Mouse (Mus musculus) forebrain, embryonic 14.5 days (tissue): ENCODE data around the gene Slc25a30. TPM values are rescaled to one million over a fixed set of nuclear protein-coding genes. Genes with fewer than 3 reads are reported as not detected.

ENCODE experiments used
- ATAC-seq: fragments of 200-750 bp; cut with Nextera tagmentation; 2 replicates; pipeline ENCODE4 v1.8.0; 2017; ENCODE audit warnings: mild to moderate bottlenecking, moderate library complexity
- DNase-seq: peaks from one replicate; pipeline ENCODE4 v3.0.0-alpha.2; 2015; ENCODE audit warnings: low spot score
- H3K27ac ChIP-seq: fragments of 300-500 bp; sonication (generic); 2 replicates; pipeline ENCODE4 v1.5.1; 2014; ENCODE audit warnings: low read depth, mild to moderate bottlenecking, control low read depth, low read length, moderate library complexity
- H3K27me3 ChIP-seq: fragments of 300-500 bp; sonication (generic); replicated peaks from 2 replicates; pipeline ENCODE4 v1.6.1; 2014; ENCODE audit warnings: low read length, control low read depth, mixed read lengths; ENCODE audit not compliant: control insufficient read depth, insufficient read depth
- H3K36me3 ChIP-seq: fragments of 300-500 bp; sonication (generic); 2 replicates; pipeline ENCODE4 v1.6.1; 2014; ENCODE audit warnings: low read length, control low read depth; ENCODE audit not compliant: control insufficient read depth, insufficient read depth
- H3K4me1 ChIP-seq: fragments of 300-500 bp; sonication (generic); 2 replicates; pipeline ENCODE4 v1.6.1; 2014; ENCODE audit warnings: antibody characterized with exemption, low read length, control low read depth; ENCODE audit not compliant: control insufficient read depth, insufficient read depth
- H3K4me2 ChIP-seq: fragments of 300-500 bp; sonication (generic); 2 replicates; pipeline ENCODE4 v1.6.1; 2014; ENCODE audit warnings: mild to moderate bottlenecking, control low read depth, low read length
- H3K4me3 ChIP-seq: fragments of 300-500 bp; sonication (generic); 2 replicates; pipeline ENCODE4 v1.5.1; 2014; ENCODE audit warnings: low read depth, low read length, control low read depth
- H3K9ac ChIP-seq: fragments of 300-500 bp; sonication (generic); 2 replicates; pipeline ENCODE4 v1.6.1; 2014; ENCODE audit warnings: mild to moderate bottlenecking, low read length, control low read depth, moderate library complexity
- H3K9me3 ChIP-seq: fragments of 300-500 bp; sonication (generic); replicated peaks from 2 replicates; pipeline ENCODE4 v1.6.1; 2016; ENCODE audit warnings: low read length, control low read depth, mixed read lengths; ENCODE audit not compliant: control insufficient read depth
- WGBS: fragments of 180-500 bp; shearing (Covaris S2); extraction: QIAGEN DNeasy Blood & Tissue Kit; methylation state at CpG from one replicate; pipeline ENCODE4 v1.1.7; 2014; 5-methylcytosine and 5-hydroxymethylcytosine counted together
- polyA plus RNA-seq: library from polyadenylated mRNA; unstranded; fragments of >200 nt; fragmentation: Nextera tagmentation; extraction: Ambion mirVana; gene quantifications from 2 replicates; pipeline ENCODE4 v1.2.1, GENCODE M21; 2014

Slc25a30 gene
- polyA plus RNA-seq, 1 experiment from 2014 or later: 11.6 TPM

DNA sequence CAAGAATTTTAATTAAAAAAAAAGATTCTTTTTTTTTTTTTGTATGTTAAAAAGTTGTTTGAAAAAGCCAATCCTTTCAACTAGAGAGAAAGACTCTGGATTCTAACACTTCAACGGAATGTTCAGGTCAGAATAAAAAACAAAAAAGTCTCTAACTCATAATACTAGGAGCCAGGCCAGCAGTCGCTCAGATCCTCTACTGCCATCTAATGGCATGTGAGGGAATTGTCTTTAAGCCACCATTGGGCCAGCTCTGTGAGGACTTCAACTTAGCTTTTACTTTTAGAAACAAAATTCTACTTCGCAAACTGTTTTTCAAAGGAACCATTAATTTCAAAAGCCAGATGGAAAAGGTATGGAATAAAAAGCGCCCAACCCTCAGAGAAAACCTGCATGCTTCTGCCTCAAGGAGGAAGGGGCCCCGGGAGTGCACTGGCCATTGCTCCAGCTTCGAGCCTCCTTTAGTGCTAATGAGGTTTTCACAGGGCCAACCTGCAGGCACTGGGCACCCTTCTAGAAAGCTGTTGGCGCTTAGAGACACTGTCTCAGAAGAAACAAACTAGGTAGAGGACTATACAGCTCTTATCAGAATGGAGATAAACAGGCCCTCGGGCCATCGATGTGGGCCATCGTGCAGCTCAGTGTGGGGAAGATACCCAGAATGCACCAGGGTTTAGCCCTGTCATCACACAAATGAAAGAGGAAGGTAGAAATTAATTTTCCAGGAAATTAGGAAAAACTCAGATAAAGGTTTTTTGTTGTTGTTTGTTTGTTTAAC is 25.6 kb downstream of the Slc25a30 start:
- 64% methylated on average over 10 of the region's 10 CpGs for WGBS
- Histone ChIP-seq H3K4me1 (no peaks in the 10 kb centered on the region), H3K36me3 (peaks cover 23% of the 10 kb centered on the region), H3K27me3 (peaks cover 3% of the 10 kb centered on the region; the same call in 1 of the 2 replicates), H3K27ac (no peak overlapping the region), H3K9ac (no peak overlapping the region), H3K4me2 (no peak overlapping the region), H3K4me3 (no peak overlapping the region), H3K9me3 (no peaks in the 10 kb centered on the region)
- ATAC-seq (no peak; the same call in 1 of the 2 replicates), DNase-seq (peak; percentile 69)

DNA sequence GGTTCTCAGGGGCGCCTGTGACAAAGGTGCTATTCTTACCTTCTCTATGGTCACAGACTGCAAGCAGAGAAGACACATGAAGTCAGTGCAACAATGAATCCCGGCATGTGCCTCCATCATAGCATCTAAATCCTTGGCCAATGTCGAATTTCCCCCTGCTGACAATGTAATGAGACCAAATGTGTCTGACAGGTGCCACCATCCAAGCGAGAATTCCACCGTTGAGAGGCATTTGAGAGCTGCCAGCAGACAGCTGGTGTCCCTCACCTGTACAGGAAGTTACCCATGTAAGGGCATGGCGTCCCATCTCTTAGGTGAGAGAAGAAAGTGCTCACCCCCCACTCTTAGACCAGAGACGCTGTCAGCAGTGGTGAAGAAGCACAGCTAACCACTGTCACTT is 28.4 kb downstream of the Slc25a30 start:
- ATAC-seq (no peak), DNase-seq (no peak)
- no peak overlapping the region for H3K4me2 ChIP-seq
- 80% methylated on average over 7 of the region's 7 CpGs for WGBS
- H3K4me1 ChIP-seq: peaks cover 3% of the 10 kb centered on the region; the same call in 1 of the 2 replicates
- H3K4me3 ChIP-seq: no peak overlapping the region
- no peaks in the 10 kb centered on the region for H3K9me3 ChIP-seq
- peaks cover 15% of the 10 kb centered on the region for H3K36me3 ChIP-seq
- H3K9ac ChIP-seq: no peak overlapping the region
- peaks cover 6% of the 10 kb centered on the region; the same call in 1 of the 2 replicates for H3K27me3 ChIP-seq
- H3K27ac ChIP-seq: no peak overlapping the region

DNA sequence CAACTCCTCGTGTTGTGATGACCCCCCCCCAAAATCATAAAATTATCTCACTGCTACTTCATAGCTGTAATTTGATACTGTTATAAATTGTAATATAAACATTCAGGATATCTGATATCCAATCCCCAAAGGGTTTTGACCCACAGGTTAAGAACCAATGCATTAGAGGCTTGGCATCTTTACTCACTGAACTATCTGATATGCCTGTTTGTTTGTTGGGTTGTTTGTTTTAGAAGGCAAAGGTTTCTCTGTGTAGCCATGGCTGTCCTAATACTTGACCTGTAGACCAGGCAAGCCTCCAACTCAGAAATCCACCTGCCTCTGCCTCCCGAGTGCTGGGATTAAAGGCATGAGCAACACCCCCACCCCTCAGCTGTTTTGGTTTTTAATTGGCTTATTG is 29.0 kb downstream of the Slc25a30 start:
- Histone ChIP-seq H3K27me3 (peaks cover 6% of the 10 kb centered on the region; the same call in 1 of the 2 replicates), H3K4me2 (no peak overlapping the region), H3K4me1 (peaks cover 9% of the 10 kb centered on the region), H3K4me3 (no peak overlapping the region), H3K9ac (no peak overlapping the region), H3K36me3 (peaks cover 14% of the 10 kb centered on the region), H3K9me3 (no peaks in the 10 kb centered on the region), H3K27ac (no peak overlapping the region)
- DNase-seq (no peak), ATAC-seq (no peak)
- WGBS: 83% methylated on average over 2 of the region's 2 CpGs

DNA sequence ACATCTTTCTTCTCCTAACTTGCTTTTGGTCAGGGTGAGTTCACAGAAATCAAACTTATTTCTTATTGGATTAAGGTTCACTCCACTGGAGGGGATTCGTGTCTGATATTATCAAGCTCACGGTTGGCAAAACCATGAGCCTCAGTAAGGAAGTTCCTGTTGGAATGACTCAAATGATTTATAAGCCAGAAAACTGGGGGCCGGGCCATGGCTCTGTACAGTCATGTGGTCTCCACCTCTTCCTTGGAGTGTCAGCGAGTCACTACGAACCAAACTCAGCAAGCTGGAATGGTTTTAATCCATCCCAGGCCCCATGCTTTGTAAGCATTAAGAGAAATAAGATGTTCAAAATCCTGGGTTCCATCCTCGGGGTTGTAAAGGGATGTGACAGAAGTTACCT is 29.9 kb downstream of the Slc25a30 start:
- H3K36me3 ChIP-seq: peaks cover 5% of the 10 kb centered on the region
- H3K9ac ChIP-seq: no peak overlapping the region
- no peak overlapping the region for H3K27ac ChIP-seq
- WGBS: 94% methylated on average over 6 of the region's 6 CpGs
- no peak overlapping the region for H3K4me2 ChIP-seq
- H3K4me1 ChIP-seq: peaks cover 17% of the 10 kb centered on the region
- peaks cover 6% of the 10 kb centered on the region; the same call in 1 of the 2 replicates for H3K27me3 ChIP-seq
- no peak overlapping the region for H3K4me3 ChIP-seq
- ATAC-seq: no peak
- DNase-seq: no peak
- no peaks in the 10 kb centered on the region for H3K9me3 ChIP-seq

DNA sequence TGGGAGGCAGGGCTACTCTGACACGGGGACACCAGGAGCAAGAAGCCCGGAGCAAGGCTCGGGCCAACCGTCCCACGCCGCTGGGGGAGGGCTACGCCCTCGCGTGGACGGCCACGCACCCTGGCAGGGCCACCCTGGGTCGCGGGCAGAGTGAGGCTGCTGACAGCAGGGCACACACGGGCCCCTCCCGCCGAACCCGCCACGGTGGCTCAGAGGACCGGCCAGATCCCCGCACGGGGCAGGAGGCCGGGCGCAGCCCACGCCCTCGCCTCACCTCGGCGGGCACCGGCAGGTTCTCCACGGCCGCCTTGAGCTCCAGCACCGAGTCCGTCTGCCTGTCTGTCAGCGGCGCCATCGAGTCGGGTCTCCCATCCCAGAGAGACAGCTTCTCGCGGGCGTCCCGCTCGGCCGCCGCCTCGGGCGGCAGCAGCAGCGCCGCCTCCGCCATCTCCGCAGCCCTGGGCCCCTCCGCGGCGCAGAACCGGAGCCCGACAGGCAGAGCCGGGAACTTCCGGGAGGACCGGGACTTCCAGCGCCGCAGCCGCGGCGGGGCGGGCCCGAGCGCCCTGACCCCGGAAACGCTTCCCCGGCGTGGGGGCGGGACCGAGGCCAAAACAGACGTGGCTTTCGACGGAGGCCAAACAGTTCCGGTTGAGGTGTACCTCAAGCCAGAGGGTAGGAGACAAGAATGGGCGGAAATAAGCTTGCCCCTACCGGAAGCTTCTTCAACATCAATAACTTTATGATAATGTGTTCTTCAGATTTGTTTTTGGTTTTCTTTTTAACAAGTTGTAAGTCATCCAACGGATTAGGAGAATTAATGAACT is 32.6 kb downstream of the Slc25a30 start, which contains the start of gene Cog3:
Cog3 (minus strand) TSS at position 527 of the 827 bp plus-strand sequence.
- DNase-seq (peak; percentile 97), ATAC-seq (peak; percentile 98)
- peaks cover 4% of the 10 kb centered on the region; the same call in 1 of the 2 replicates for H3K36me3 ChIP-seq
- H3K9ac ChIP-seq: peak within 1 kb of the TSS; percentile 92
- peak within 1 kb of the TSS; percentile 90 for H3K4me2 ChIP-seq
- peak within 1 kb of the TSS; percentile 90 for H3K4me3 ChIP-seq
- H3K9me3 ChIP-seq: no peaks in the 10 kb centered on the region
- peaks cover 23% of the 10 kb centered on the region for H3K4me1 ChIP-seq
- H3K27me3 ChIP-seq: peaks cover 6% of the 10 kb centered on the region; the same call in 1 of the 2 replicates
- WGBS: under 1% methylated on average over 61 of the region's 78 CpGs
- H3K27ac ChIP-seq: peak within 1 kb of the TSS; percentile 86

DNA sequence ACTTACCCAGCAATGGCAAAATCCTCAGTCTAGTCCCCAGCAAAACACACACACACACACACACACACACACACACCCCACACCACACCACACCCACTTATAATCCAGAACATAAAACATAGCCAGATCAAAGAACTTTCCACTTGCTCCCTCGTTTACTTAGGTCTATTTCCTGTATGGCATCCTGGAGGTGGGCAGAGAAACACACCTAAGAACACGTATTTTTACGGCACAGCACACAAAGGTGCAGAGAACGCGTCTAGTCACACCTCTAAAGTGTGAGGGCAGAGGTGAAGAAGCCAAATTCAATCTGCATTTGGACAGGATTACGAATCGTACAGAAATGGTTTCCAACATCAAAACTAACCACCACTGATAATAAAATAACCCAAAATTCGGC is 33.6 kb downstream of the Slc25a30 start:
- Histone ChIP-seq H3K36me3 (peaks cover 5% of the 10 kb centered on the region; the same call in 1 of the 2 replicates), H3K9me3 (no peaks in the 10 kb centered on the region), H3K9ac (peak overlapping the region; percentile 92), H3K4me1 (peaks cover 23% of the 10 kb centered on the region), H3K4me2 (peak overlapping the region; percentile 90), H3K27ac (no peak overlapping the region), H3K27me3 (peaks cover 6% of the 10 kb centered on the region; the same call in 1 of the 2 replicates), H3K4me3 (peak overlapping the region; percentile 90)
- 71% methylated on average over 8 of the region's 8 CpGs for WGBS
- no peak for DNase-seq
- ATAC-seq: no peak

DNA sequence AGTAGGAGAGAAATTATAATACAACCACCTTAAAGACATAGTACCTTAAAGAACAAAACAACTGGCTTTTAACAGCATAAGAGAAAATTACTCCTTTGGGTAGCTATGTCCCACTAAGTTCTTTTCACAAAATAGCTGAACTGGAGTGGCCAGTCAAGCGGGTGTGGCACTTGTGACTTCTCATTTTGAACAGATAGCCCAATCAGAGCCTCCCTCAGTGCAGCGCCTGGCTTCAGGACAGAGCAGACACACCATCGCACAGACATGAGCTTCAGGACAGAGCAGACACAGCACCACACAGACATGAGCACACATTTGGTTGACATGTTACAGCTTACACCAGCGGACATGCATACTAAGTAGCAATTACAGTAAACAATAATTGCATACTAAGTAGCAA is 35.8 kb downstream of the Slc25a30 start:
- Histone ChIP-seq H3K9me3 (no peaks in the 10 kb centered on the region), H3K4me1 (peaks cover 23% of the 10 kb centered on the region), H3K9ac (no peak overlapping the region), H3K4me2 (no peak overlapping the region), H3K36me3 (peaks cover 13% of the 10 kb centered on the region; the same call in 1 of the 2 replicates), H3K27ac (0 out of 2 replicates have a peak overlapping the region, but pooled peaks have one; percentile 39), H3K4me3 (no peak overlapping the region), H3K27me3 (0 out of 2 replicates have a peak, but pooled peaks cover 2% of the 10 kb centered on the region)
- 77% methylated on average over 4 of the region's 4 CpGs for WGBS
- DNase-seq (no peak), ATAC-seq (no peak)

DNA sequence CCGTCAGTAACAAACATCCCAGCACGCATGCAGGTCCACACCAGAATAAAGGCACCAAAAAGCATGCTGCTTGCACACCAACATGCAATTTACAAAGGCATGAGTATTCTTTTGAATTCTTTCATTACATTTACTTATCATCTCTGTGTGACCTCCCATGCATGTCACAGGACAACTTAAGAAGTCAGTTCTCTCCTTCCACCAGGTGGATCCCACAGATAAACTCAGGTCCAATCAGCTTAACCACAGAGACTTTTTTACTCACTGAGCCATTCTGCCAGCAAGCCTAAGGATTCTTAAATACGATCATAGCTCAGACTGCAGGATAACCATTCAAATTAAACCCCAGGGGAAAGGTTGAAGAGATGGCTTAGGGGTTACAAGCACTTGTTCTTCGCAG is 37.7 kb downstream of the Slc25a30 start:
- ATAC-seq: no peak
- Histone ChIP-seq H3K9ac (no peak overlapping the region), H3K9me3 (no peaks in the 10 kb centered on the region), H3K4me2 (no peak overlapping the region), H3K4me1 (peaks cover 23% of the 10 kb centered on the region), H3K27ac (no peak overlapping the region), H3K36me3 (peaks cover 26% of the 10 kb centered on the region), H3K27me3 (no peaks in the 10 kb centered on the region), H3K4me3 (no peak overlapping the region)
- DNase-seq: no peak
- 96% methylated on average over 4 of the region's 4 CpGs for WGBS
